Mouse (Mus musculus) ES-Bruce4 (cell line): Measurements from ENCODE around the gene Mcf2l.

Experiments used
- CTCF ChIP-seq: IDR thresholded peaks from one replicate; pipeline ENCODE4 v1.8.1; 2011; ENCODE audit warnings: low read depth, low read length
- POLR2A ChIP-seq: IDR thresholded peaks from one replicate; pipeline ENCODE4 v1.8.1; 2011; ENCODE audit warnings: low read length; ENCODE audit not compliant: insufficient read depth

DNA sequence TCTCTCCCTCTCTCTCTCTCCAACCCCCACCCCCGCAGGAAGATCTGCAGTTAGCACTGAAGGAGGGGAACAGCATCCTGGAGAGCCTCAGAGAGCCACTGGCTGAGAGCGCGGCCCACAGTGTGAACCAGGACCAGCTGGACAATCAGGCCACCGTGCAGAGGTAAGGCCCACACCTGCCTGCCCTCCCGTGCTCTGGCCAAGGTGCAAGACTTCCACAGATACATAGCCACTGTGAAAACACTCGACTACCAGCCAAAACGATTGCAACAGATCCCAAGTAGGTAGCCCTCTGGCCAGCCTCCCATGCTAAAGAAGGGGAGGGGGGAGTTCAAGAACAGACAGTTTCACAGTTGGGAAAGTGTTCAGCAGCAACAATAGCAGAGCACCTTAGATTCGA lies 124.7 kb downstream of the Mcf2l start:
- TF ChIP-seq CTCF (no peak), POLR2A (no peak)
